Mouse (Mus musculus) heart, adult 18-20 months (tissue): ENCODE measurements around the gene Epn3. TPM values are rescaled to one million over a fixed set of nuclear protein-coding genes. Genes with fewer than 3 reads are reported as not detected.

Source experiments
- DNase-seq, 2 experiments: peaks; one replicate each; pipeline ENCODE4 v3.0.0; 2021 to 2022; ENCODE audit warnings: mixed read lengths in 1 of 2
- long read RNA-seq, 2 experiments: library from polyadenylated mRNA; stranded (forward); transcript quantifications; one replicate each; pipeline ENCODE4 v2.0.0; 2021
- total RNA-seq, 2 experiments: library from RNA; stranded (reverse); gene quantifications; 2 replicates each; pipeline ENCODE4 v1.2.3; 2021

The Epn3 gene
- 10 to 100 TPM; 19.3 to 21.1 TPM for total RNA-seq
- long read RNA-seq, experiment 1, partial matches to known transcripts, result 9 of 12 reads
- long read RNA-seq, experiment 1, other reads (novel, unspliced or antisense), result 3 of 12 reads
- long read RNA-seq, experiment 2, partial matches to known transcripts, result 2 of 9 reads
- long read RNA-seq, experiment 2, other reads (novel, unspliced or antisense), result 6 of 9 reads

GRCm38 (mm10) chr11:94499661-94500152, at the start of gene Epn3:
Gene Epn3 (minus strand): TSS chr11:94499974.
- no peak for DNase-seq

- DNase-seq, result peak; percentile 95 to 99
Measured at GRCm38 (mm10) chr11:94548888-94549690, 49.3 kb upstream of the Epn3 start, which contains the start of gene Rsad1. Gene Rsad1 (minus strand): TSS chr11:94549255.

GRCm38 (mm10) chr11:94548041-94548784, 48.4 kb upstream of the Epn3 start:
- DNase-seq, result peak in 1 of 2 experiments; percentile 53

- no peak for DNase-seq
Measured at GRCm38 (mm10) chr11:94547271-94547670, 47.5 kb upstream of the Epn3 start.

- DNase-seq, result no peak
Measured at GRCm38 (mm10) chr11:94546381-94546780, 46.6 kb upstream of the Epn3 start.

GRCm38 (mm10) chr11:94544422-94544821, 44.6 kb upstream of the Epn3 start:
- no peak for DNase-seq

- peak; percentile 94 to 97 for DNase-seq
Measured at GRCm38 (mm10) chr11:94543932-94544331, 44.2 kb upstream of the Epn3 start.

GRCm38 (mm10) chr11:94543344-94543743, 43.6 kb upstream of the Epn3 start:
- DNase-seq, result no peak

- no peak for DNase-seq
Measured at GRCm38 (mm10) chr11:94542400-94542799, 42.6 kb upstream of the Epn3 start.

GRCm38 (mm10) chr11:94539761-94540160, 40.0 kb upstream of the Epn3 start:
- DNase-seq, result no peak

- DNase-seq, result no peak
Measured at GRCm38 (mm10) chr11:94538733-94539292, 39.0 kb upstream of the Epn3 start.

GRCm38 (mm10) chr11:94533171-94533570, 33.4 kb upstream of the Epn3 start:
- DNase-seq, result no peak

- no peak for DNase-seq
Measured at GRCm38 (mm10) chr11:94528879-94529278, 29.1 kb upstream of the Epn3 start.

GRCm38 (mm10) chr11:94526171-94526879, 26.6 kb upstream of the Epn3 start:
- DNase-seq, result peak; percentile 17 to 26

- DNase-seq, result peak; percentile 62 to 75
Measured at GRCm38 (mm10) chr11:94521219-94521843, 21.6 kb upstream of the Epn3 start, which contains the start of gene Mycbpap. Gene Mycbpap (minus strand): TSS chr11:94521742.

GRCm38 (mm10) chr11:94513452-94513851, 13.7 kb upstream of the Epn3 start:
- DNase-seq, result no peak

- DNase-seq, result no peak
Measured at GRCm38 (mm10) chr11:94508976-94509375, 9.2 kb upstream of the Epn3 start.

GRCm38 (mm10) chr11:94501482-94501881, 1.7 kb upstream of the Epn3 start:
- no peak for DNase-seq

- DNase-seq, result no peak
Measured at GRCm38 (mm10) chr11:94500362-94500761, 588 bp upstream of the Epn3 start.

- no peak for DNase-seq
Measured at GRCm38 (mm10) chr11:94499035-94499434, 739 bp downstream of the Epn3 start.
